ENCODE assay signal across 16 mouse cellular contexts in the genomic region with DNA sequence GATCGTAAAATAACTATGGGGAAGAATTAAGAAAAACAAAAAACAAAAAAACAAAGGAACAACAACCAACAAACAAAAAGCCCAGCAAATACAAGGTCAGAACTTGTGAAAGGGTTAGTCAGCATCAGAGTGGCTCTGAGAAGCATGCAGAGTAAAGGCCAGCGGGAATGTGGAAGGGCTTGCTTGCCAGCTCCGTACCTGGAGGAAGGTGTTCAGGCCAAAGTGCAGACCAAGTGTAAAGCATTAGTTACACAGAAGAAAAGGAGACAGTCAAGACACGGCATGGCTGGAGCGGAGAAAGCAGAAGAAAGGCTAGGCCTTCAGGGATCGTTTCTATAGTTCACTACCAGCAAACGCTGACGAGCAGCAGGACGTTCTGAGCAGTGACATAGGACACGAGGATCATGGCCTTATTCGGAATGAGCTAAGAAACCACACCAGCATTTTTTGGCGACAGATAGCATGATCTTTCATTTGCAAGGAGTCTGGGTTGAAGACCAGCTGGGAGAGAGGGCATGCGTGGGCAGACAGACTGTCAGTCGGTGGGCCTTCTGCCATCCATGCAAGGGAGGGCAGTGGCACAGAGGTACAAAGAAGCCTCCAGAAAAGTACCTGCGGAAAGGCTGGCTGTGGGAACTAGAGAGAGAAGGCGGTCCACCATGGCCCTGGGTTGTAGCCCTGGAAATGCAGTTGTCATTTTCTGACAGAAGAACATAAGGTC. TPM values are rescaled to one million over a fixed set of nuclear protein-coding genes. Genes with fewer than 3 reads are reported as not detected.
DNase-seq lines count a peak whose midpoint lies in the region; ATAC-seq lines count a peak whose summit lies in the region.
"Had no signal": no experiment of that assay in that cellular context is flagged by ENCODE, and none has a peak within 500 bp of the region (broad histone marks: within the 10 kb centered on the region; RNA-seq: fewer than 3 reads in every experiment).

No protein-coding gene starts in this region.

- no peak overlapping the region for H3K4me2 ChIP-seq in intestine, embryonic 15.5 days (replicated peaks)
- H3K4me2 ChIP-seq in neural tube, embryonic 15.5 days, result no peak overlapping the region
- H3K4me2 ChIP-seq: lung, embryonic 15.5 days had no signal

- H3K4me1 ChIP-seq in intestine, embryonic 15.5 days (replicated peaks), result peaks cover 13% of the 10 kb centered on the region
- no peaks in the 10 kb centered on the region for H3K4me1 ChIP-seq in neural tube, embryonic 15.5 days
- H3K4me1 ChIP-seq: lung, embryonic 15.5 days had no signal

- no peak overlapping the region for H3K27ac ChIP-seq in intestine, embryonic 15.5 days
- no peak overlapping the region for H3K27ac ChIP-seq in neural tube, embryonic 15.5 days (replicated peaks)
- H3K27ac ChIP-seq: hindbrain, postnatal 0 days; lung, embryonic 15.5 days had no signal

- DNase-seq in kidney, adult 18-20 months, result peak; percentile 38
- no peak for DNase-seq in kidney, postnatal 4 days
- peak; percentile 29 for DNase-seq in urinary bladder, postnatal 25 days (ENCODE audit: low spot score)
- no peak for DNase-seq in urinary bladder, postnatal 4 days (ENCODE audit: low spot score in 2 of 2)
- no peak for DNase-seq in B cell, adult 2 months
- DNase-seq in retina, embryonic 14.5 days (ENCODE audit: low spot score), result no peak
- DNase-seq: embryo, embryonic 11 days; heart, postnatal 14 days; thymus, postnatal 25 days had no signal

- WGBS in intestine, embryonic 15.5 days, result 73% methylated on average over 16 of the region's 16 CpGs
- 89% methylated on average over 16 of the region's 16 CpGs for WGBS in neural tube, embryonic 15.5 days

- no peak overlapping the region for H3K4me3 ChIP-seq in intestine, embryonic 15.5 days (replicated peaks)
- no peak overlapping the region for H3K4me3 ChIP-seq in neural tube, embryonic 15.5 days (replicated peaks)
- H3K4me3 ChIP-seq: erythroblast, embryonic 14.5 days; lung, embryonic 15.5 days; myocyte had no signal

- no peak overlapping the region for H3K9ac ChIP-seq in intestine, embryonic 15.5 days
- H3K9ac ChIP-seq in neural tube, embryonic 15.5 days (replicated peaks), result no peak overlapping the region
- H3K9ac ChIP-seq: lung, embryonic 15.5 days had no signal

- no peaks in the 10 kb centered on the region for H3K27me3 ChIP-seq in intestine, embryonic 15.5 days (replicated peaks)
- H3K27me3 ChIP-seq in neural tube, embryonic 15.5 days (replicated peaks), result no peaks in the 10 kb centered on the region
- H3K27me3 ChIP-seq: lung, embryonic 15.5 days had no signal

- H3K9me3 ChIP-seq in intestine, embryonic 15.5 days, result no peaks in the 10 kb centered on the region
- no peaks in the 10 kb centered on the region for H3K9me3 ChIP-seq in neural tube, embryonic 15.5 days (replicated peaks)
- H3K9me3 ChIP-seq: G1E; lung, embryonic 15.5 days had no signal

- H3K36me3 ChIP-seq in intestine, embryonic 15.5 days, result peaks cover 7% of the 10 kb centered on the region; the same call in 1 of the 2 replicates
- H3K36me3 ChIP-seq in neural tube, embryonic 15.5 days, result no peaks in the 10 kb centered on the region; the same call in 1 of the 2 replicates

- ATAC-seq in intestine, embryonic 15.5 days, result peak; percentile 58
- ATAC-seq in neural tube, embryonic 15.5 days (ENCODE audit: low FRiP score), result no peak
- ATAC-seq: hindbrain, postnatal 0 days had no signal

RNA-seq across cellular contexts. Expression of a gene that starts 26.8 kb away (rescaled TPM):
- 20.5 and 20.9 TPM in 2 replicates for polyA plus RNA-seq in intestine, embryonic 15.5 days (2015; fragmentation: Nextera tagmentation; extraction: Ambion mirVana)
- polyA plus RNA-seq in neural tube, embryonic 15.5 days (2015; fragmentation: Nextera tagmentation; extraction: Ambion mirVana), result 15.6 and 17.3 TPM in 2 replicates

Comparison
In these comparisons a context has a peak if more than half of its experiments do, and no peak if none do; other contexts are left out.
1. DNase-seq: peak in kidney, adult 18-20 months (single experiment) and urinary bladder, postnatal 25 days (single experiment); none in kidney, postnatal 4 days (0 of 2), urinary bladder, postnatal 4 days (0 of 2), B cell, adult 2 months (0 of 2) and retina, embryonic 14.5 days (single experiment).